Mouse (Mus musculus): ENCODE measurements at regions not wholly inside any gene's neighbourhood (a gene's known extent, or its start where the extent isn't known, plus 50 kb on each side); places are given as distances from the start of the nearest gene placed in this dataset.

GRCm38 (mm10) chr2:102956108-102956857 lies 54.8 kb upstream of the Cd44 start:
- TF ChIP-seq CTCF (conservative IDR thresholded peaks at IDR 0.05 in 1 of 2, IDR thresholded peaks at IDR 0.05 in 1 of 2; ENCODE audit: low read depth in 2 of 2, low read length in 2 of 2), result no peak
- TF ChIP-seq RAD21 (IDR thresholded peaks at IDR 0.05; ENCODE audit: low read depth, low read length), result no peak
- no peak for TF ChIP-seq POLR2AphosphoS2 (IDR thresholded peaks at IDR 0.05; ENCODE audit: low read depth, low read length)
- no peak for TF ChIP-seq POLR2A (IDR thresholded peaks at IDR 0.05; ENCODE audit: low read depth, low read length)
- TF ChIP-seq MAFK (IDR thresholded peaks at IDR 0.05; ENCODE audit: insufficient replicate concordance, low read length), result no peak
- TF ChIP-seq ZNF384 (IDR thresholded peaks at IDR 0.05; ENCODE audit: low read depth, low read length), result no peak
- TF ChIP-seq SMC3 (IDR thresholded peaks at IDR 0.05; ENCODE audit: low read depth, low read length), result no peak
- no peak for TF ChIP-seq EP300 (IDR thresholded peaks at IDR 0.05; ENCODE audit: low read length)
- no peak for TF ChIP-seq TCF12 (IDR thresholded peaks at IDR 0.05; ENCODE audit: low read depth, low read length)
- TF ChIP-seq KAT2A (IDR thresholded peaks at IDR 0.05; ENCODE audit: insufficient replicate concordance, low read length), result no peak
- no peak for TF ChIP-seq UBTF (IDR thresholded peaks at IDR 0.05; ENCODE audit: low read depth, low read length)
- no peak for TF ChIP-seq BHLHE40 (IDR thresholded peaks at IDR 0.05; ENCODE audit: low read depth, low read length)
- TF ChIP-seq TBP (conservative IDR thresholded peaks at IDR 0.05; ENCODE audit: low read depth, low read length), result no peak
- no peak for TF ChIP-seq MEF2A (IDR thresholded peaks at IDR 0.05; ENCODE audit: borderline replicate concordance, low read depth, low read length)
